Mouse (Mus musculus) embryonic facial prominence, embryonic 15.5 days (tissue): ENCODE measurements around the gene Ppp1cc. TPM values are rescaled to one million over a fixed set of nuclear protein-coding genes. Genes with fewer than 3 reads are reported as not detected.

ENCODE experiments used
- ATAC-seq: fragments of 200-750 bp; cut with Nextera tagmentation; 2 replicates; pipeline ENCODE4 v1.8.0; 2017; ENCODE audit warnings: low read depth, moderate TSS enrichment; ENCODE audit not compliant: insufficient number of reproducible peaks, low FRiP score, low TSS enrichment
- H3K27ac ChIP-seq: fragments of 300-500 bp; sonication (generic); replicated peaks from 2 replicates; pipeline ENCODE4 v1.5.1; 2015; ENCODE audit warnings: mild to moderate bottlenecking, inconsistent platforms
- H3K27me3 ChIP-seq: fragments of 300-500 bp; sonication (generic); 2 replicates; pipeline ENCODE4 v1.6.1; 2015; ENCODE audit warnings: inconsistent platforms
- H3K36me3 ChIP-seq: fragments of 300-500 bp; sonication (generic); 2 replicates; pipeline ENCODE4 v1.6.1; 2015; ENCODE audit warnings: mild to moderate bottlenecking, inconsistent platforms
- H3K4me1 ChIP-seq: fragments of 300-500 bp; sonication (generic); 2 replicates; pipeline ENCODE4 v1.6.1; 2015; ENCODE audit warnings: inconsistent platforms
- H3K4me2 ChIP-seq: fragments of 300-500 bp; sonication (generic); replicated peaks from 2 replicates; pipeline ENCODE4 v1.6.1; 2015; ENCODE audit warnings: mild to moderate bottlenecking, inconsistent platforms
- H3K4me3 ChIP-seq: fragments of 300-500 bp; sonication (generic); replicated peaks from 2 replicates; pipeline ENCODE4 v1.5.1; 2015; ENCODE audit warnings: mild to moderate bottlenecking, inconsistent platforms
- H3K9ac ChIP-seq: fragments of 300-500 bp; sonication (generic); 2 replicates; pipeline ENCODE4 v1.6.1; 2015; ENCODE audit warnings: inconsistent platforms
- H3K9me3 ChIP-seq: fragments of 300-500 bp; sonication (generic); replicated peaks from 2 replicates; pipeline ENCODE4 v1.6.1; 2016; ENCODE audit warnings: inconsistent platforms
- WGBS: fragments of 180-500 bp; shearing (Covaris S2); methylation state at CpG from one replicate; pipeline ENCODE4 v1.1.7; 2015; 5-methylcytosine and 5-hydroxymethylcytosine counted together
- polyA plus RNA-seq: library from polyadenylated mRNA; unstranded; fragments of >200 nt; fragmentation: Nextera tagmentation; extraction: Ambion mirVana; gene quantifications from 2 replicates; pipeline ENCODE4 v1.2.1, GENCODE M21; 2015

Ppp1cc gene
- polyA plus RNA-seq: 235 and 238 TPM in 2 replicates

DNA sequence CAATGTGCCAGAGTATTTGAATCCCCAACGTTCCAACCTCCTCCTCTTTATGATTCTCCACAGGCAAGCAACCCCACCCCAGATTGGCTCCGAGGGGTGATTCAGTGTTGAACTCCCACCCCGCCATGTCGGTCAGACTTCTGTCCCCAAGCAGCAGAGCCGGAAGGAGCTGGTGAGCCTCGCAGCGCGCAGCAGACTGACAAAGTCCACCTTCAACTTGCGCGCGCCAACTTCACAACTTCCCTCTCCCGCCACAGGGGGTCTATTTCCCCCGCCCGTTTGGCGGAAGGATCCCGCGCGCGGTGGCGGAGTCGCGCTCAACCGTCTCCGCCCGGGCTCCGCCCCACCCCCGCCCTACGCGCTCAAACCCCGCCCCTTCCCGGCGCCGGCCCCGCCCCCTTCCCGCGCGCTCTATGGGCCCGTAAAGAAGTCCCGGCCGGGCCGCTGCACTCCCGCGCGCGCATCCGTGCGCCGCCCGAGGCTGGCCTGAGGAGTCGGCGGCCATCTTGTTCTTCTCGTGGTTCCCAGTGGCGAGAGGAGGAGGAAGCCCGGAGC, at the start of gene Ppp1cc:
Ppp1cc (plus strand) TSS at position 452 of the 555 bp plus-strand sequence.
- WGBS: under 1% methylated on average over 47 of the region's 54 CpGs
- ATAC-seq: peak; percentile 93
- Histone ChIP-seq H3K4me1 (peaks cover 52% of the 10 kb centered on the region), H3K4me3 (peak within 1 kb of the TSS; percentile 85), H3K36me3 (peaks cover 6% of the 10 kb centered on the region; the same call in 1 of the 2 replicates), H3K27ac (peak within 1 kb of the TSS; percentile 91), H3K27me3 (no peaks in the 10 kb centered on the region), H3K9me3 (no peaks in the 10 kb centered on the region), H3K4me2 (peak within 1 kb of the TSS; percentile 65), H3K9ac (peak within 1 kb of the TSS; percentile 88)

DNA sequence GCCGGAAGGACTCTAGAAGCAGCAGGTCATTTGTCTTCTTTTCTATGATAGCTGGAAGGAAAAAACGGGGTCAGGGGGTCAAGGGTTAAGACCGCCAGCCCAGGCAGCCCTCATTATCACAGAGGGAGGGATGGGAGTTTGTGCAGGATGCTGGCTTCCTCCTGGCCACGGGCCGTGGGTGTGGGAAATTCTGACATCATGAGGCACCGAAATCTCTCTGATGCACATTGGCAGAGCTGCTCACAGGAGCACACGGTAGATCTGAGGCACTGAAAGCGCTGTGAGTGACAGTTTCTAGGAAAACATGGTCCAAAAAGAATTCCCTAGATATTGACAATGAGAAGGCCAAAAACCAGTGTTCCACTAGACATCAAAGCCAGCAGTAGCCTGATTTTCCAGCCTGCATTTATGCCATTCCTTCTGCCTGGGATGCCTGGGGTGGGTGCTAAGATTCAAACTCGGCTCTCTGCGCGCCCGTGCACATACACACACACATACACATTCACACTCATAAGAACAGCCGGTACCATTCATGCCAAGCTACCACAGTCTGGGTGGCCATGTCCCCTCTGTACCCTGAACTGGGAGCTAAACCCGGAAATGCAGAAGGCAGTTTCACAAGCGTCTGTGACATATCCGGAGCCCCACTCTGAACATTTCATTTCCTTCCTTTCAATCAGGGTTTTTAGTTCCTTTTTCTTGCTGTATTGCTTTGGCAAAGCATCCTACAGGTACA, 48.6 kb upstream of the Ppp1cc start:
- WGBS: 45% methylated on average over 16 of the region's 16 CpGs
- no peaks in the 10 kb centered on the region for H3K36me3 ChIP-seq
- H3K9me3 ChIP-seq: no peaks in the 10 kb centered on the region
- ATAC-seq: no peak
- H3K27me3 ChIP-seq: no peaks in the 10 kb centered on the region
- 0 out of 2 replicates have a peak, but pooled peaks cover 4% of the 10 kb centered on the region for H3K4me1 ChIP-seq
- no peak overlapping the region for H3K9ac ChIP-seq
- H3K4me3 ChIP-seq: no peak overlapping the region
- H3K27ac ChIP-seq: no peak overlapping the region
- no peak overlapping the region for H3K4me2 ChIP-seq

- H3K4me1 ChIP-seq: 0 out of 2 replicates have a peak, but pooled peaks cover 4% of the 10 kb centered on the region
- 90% methylated on average over 13 of the region's 13 CpGs for WGBS
- H3K27ac ChIP-seq: no peak overlapping the region
- no peak overlapping the region for H3K4me3 ChIP-seq
- no peaks in the 10 kb centered on the region for H3K9me3 ChIP-seq
- no peak overlapping the region for H3K9ac ChIP-seq
- H3K27me3 ChIP-seq: no peaks in the 10 kb centered on the region
- H3K36me3 ChIP-seq: no peaks in the 10 kb centered on the region
- no peak overlapping the region for H3K4me2 ChIP-seq
- ATAC-seq: no peak
Measured at GRCm38 (mm10) chr5:122110625-122111024, 47.5 kb upstream of the Ppp1cc start.

DNA sequence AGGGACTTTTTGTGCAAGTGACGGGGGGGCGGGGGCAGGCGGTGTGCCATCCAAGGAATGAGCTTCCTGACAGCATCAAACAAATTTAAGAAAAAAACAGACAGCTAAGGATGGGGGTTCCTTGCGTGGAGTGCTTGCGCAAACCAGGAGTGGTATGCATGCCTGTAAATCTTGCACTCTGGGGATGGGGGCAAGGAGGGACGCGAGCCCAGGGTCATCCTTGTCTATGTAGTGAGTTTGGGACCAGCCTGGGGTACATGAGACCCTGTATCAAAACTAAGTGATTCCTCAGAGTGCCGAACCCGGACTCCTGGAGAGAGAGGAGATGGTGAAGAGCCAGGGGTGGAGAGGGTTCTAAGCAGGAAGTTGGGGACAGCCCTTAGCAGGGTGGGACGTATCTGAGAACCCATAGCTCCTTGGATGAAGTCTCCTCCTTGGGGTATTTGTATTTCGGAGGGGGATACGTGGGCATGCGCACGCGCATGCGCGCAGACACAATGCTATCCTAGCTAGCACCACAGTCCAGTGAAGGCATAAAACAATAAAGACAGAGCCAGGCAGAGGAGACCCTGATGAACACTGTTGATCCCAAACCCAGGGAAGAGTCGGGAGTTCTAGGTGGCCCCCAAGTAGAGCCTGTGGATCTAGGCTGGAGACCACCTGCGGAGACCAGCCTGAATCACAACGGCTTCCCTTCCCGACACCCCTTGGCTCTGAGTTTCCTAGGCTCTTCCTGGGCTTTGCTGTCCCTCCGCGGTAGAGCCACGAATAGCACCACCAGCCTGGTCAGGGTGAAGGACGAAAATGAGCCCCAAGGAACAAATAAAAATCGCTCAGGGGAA, 46.8 kb upstream of the Ppp1cc start:
- ATAC-seq: no peak
- no peaks in the 10 kb centered on the region for H3K9me3 ChIP-seq
- no peak overlapping the region for H3K9ac ChIP-seq
- H3K27me3 ChIP-seq: no peaks in the 10 kb centered on the region
- no peak overlapping the region for H3K4me2 ChIP-seq
- H3K36me3 ChIP-seq: no peaks in the 10 kb centered on the region
- 0 out of 2 replicates have a peak, but pooled peaks cover 4% of the 10 kb centered on the region for H3K4me1 ChIP-seq
- H3K27ac ChIP-seq: no peak overlapping the region
- H3K4me3 ChIP-seq: no peak overlapping the region
- 64% methylated on average over 26 of the region's 26 CpGs for WGBS

GRCm38 (mm10) chr5:122111933-122112248, 46.2 kb upstream of the Ppp1cc start:
- ATAC-seq: no peak
- Histone ChIP-seq H3K9ac (no peak overlapping the region), H3K9me3 (no peaks in the 10 kb centered on the region), H3K4me1 (0 out of 2 replicates have a peak, but pooled peaks cover 4% of the 10 kb centered on the region), H3K4me3 (no peak overlapping the region), H3K27me3 (no peaks in the 10 kb centered on the region), H3K36me3 (no peaks in the 10 kb centered on the region), H3K4me2 (no peak overlapping the region), H3K27ac (no peak overlapping the region)
- WGBS: 48% methylated on average over 4 of the region's 4 CpGs

DNA sequence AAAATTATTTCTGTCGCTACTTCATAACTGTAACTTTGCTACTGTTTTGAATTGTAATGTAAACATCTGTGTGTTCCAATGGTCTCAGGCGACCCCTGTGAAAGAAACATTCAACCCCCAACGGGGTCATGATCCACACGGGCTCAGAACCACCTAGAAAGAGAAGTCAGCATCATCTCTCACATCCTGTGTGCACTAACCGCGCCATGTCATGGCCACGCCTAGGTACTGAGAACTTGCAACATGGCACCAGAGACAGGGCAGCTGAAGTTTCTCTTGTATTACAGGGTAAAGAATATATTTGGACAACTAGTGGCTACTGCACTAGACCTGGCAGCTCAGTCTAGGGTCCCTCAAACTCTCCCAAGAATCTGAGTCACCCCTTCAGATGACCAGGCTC, 44.6 kb upstream of the Ppp1cc start:
- Histone ChIP-seq H3K27me3 (no peaks in the 10 kb centered on the region), H3K36me3 (no peaks in the 10 kb centered on the region), H3K4me1 (0 out of 2 replicates have a peak, but pooled peaks cover 4% of the 10 kb centered on the region), H3K27ac (no peak overlapping the region), H3K4me2 (no peak overlapping the region), H3K9me3 (no peaks in the 10 kb centered on the region), H3K9ac (no peak overlapping the region), H3K4me3 (no peak overlapping the region)
- ATAC-seq: no peak
- 72% methylated on average over 7 of the region's 7 CpGs for WGBS

GRCm38 (mm10) chr5:122114176-122114575, 43.9 kb upstream of the Ppp1cc start:
- Histone ChIP-seq H3K4me1 (0 out of 2 replicates have a peak, but pooled peaks cover 4% of the 10 kb centered on the region), H3K27ac (no peak overlapping the region), H3K9ac (no peak overlapping the region), H3K9me3 (no peaks in the 10 kb centered on the region), H3K4me3 (no peak overlapping the region), H3K27me3 (no peaks in the 10 kb centered on the region), H3K36me3 (no peaks in the 10 kb centered on the region), H3K4me2 (no peak overlapping the region)
- WGBS: 1% methylated on average over 2 of the region's 2 CpGs
- ATAC-seq: 0 out of 2 replicates have a peak, but pooled peaks have one; percentile 31

DNA sequence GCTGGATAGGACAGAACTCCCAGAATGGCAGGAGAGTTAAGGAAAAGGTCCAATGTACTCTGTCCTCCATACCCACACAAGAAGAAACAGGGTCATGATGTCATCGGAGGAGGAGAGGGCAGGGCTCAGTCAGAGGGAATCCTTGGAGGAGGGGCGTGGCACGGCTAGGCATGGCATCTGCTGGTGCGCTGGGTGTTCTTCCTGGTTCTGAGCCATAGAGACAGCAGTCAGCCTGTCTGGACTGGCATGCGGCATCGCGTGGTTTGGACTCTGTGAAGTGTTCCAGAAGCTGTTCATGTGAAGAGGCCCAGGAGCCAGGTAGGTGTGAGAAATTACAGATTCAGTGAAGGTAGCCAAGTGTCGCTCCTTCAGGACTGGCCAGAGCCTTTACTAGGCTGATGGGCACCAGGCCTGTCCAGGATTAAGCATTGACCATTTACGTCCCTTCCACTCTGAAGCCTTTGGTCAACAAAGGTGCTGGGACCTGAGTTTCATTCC, 42.8 kb upstream of the Ppp1cc start:
- H3K27me3 ChIP-seq: no peaks in the 10 kb centered on the region
- H3K27ac ChIP-seq: no peak overlapping the region
- H3K9ac ChIP-seq: no peak overlapping the region
- H3K36me3 ChIP-seq: no peaks in the 10 kb centered on the region
- no peak overlapping the region for H3K4me3 ChIP-seq
- WGBS: 92% methylated on average over 9 of the region's 9 CpGs
- H3K4me1 ChIP-seq: 0 out of 2 replicates have a peak, but pooled peaks cover 4% of the 10 kb centered on the region
- ATAC-seq: no peak
- H3K9me3 ChIP-seq: no peaks in the 10 kb centered on the region
- H3K4me2 ChIP-seq: no peak overlapping the region

GRCm38 (mm10) chr5:122116243-122116642, 41.8 kb upstream of the Ppp1cc start:
- Histone ChIP-seq H3K9me3 (no peaks in the 10 kb centered on the region), H3K36me3 (no peaks in the 10 kb centered on the region), H3K4me2 (no peak overlapping the region), H3K27me3 (no peaks in the 10 kb centered on the region), H3K9ac (no peak overlapping the region), H3K27ac (no peak overlapping the region), H3K4me1 (0 out of 2 replicates have a peak, but pooled peaks cover 4% of the 10 kb centered on the region), H3K4me3 (no peak overlapping the region)
- ATAC-seq: no peak
- 81% methylated on average over 6 of the region's 6 CpGs for whole genome bisulfite sequencing

- WGBS: 81% methylated on average over 8 of the region's 8 CpGs
- Histone ChIP-seq H3K27me3 (no peaks in the 10 kb centered on the region), H3K36me3 (no peaks in the 10 kb centered on the region), H3K4me2 (no peak overlapping the region), H3K4me1 (peaks cover 3% of the 10 kb centered on the region), H3K9me3 (no peaks in the 10 kb centered on the region), H3K27ac (no peak overlapping the region), H3K4me3 (no peak overlapping the region), H3K9ac (no peak overlapping the region)
- no peak for ATAC-seq
Measured at GRCm38 (mm10) chr5:122125211-122125760, 32.8 kb upstream of the Ppp1cc start.
